Mouse (Mus musculus): Measurements from ENCODE around the gene Zc3h12a.

Gene Zc3h12a

DNA sequence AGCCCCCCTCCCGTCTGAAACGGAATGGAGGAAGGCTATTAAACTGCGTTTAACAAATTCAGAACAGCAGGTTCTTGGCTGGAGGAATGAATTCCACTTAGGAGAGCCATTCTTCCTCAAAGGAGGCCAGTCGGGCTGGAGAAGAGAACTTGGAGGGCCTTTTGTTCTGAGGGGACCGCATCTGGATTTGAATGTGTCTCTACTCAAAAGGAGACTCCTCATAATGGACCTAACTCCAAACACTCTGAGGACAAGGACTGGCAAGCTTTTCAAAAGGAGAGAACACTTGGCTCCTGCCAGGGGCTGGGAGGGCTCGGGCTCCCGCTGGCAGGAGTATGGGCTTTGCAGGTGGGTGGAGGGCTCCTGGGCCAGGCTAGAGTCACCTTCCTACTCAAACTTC, 17.0 kb upstream of the Zc3h12a start:
- no peak for DNase-seq

DNA sequence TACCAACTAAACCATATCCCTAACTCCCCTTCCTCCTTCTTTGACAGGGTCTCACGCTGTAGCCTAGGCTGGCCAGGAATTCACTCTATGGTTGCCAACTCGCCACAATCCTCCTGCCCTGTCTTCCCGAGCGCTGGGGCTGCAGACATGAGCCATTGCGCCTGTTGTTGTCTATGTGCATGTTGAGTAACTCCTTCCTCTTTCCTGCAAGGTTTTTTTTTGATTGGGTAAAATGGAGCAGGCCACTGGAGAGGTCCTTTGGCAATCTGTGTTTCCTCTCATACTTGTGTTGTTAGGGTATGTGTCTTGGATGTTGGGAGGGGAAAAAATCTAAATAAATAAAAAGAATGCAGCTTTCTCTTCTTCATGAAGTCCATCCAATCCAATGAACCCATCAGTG, 16.6 kb upstream of the Zc3h12a start:
- no peak for DNase-seq

DNA sequence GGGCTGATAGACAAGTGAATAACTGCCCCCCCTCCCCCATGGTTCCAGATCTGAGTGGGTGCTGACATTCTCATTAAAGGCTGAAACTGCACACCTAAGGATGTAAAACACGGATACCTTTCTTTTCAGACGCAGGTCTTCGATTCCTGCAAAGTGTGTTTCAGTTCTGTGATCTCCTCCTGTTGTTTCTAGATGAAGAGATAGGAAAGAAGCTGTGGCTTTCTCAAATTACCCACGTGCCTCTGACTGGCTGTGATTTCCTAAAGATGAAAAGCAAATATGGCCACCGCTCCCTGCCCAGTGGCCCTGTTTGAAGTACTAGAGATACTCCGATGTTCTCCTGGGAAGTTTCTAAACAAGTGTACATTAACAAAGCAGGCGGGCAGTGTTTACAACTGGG, 10.7 kb upstream of the Zc3h12a start:
- DNase-seq, result no peak

DNA sequence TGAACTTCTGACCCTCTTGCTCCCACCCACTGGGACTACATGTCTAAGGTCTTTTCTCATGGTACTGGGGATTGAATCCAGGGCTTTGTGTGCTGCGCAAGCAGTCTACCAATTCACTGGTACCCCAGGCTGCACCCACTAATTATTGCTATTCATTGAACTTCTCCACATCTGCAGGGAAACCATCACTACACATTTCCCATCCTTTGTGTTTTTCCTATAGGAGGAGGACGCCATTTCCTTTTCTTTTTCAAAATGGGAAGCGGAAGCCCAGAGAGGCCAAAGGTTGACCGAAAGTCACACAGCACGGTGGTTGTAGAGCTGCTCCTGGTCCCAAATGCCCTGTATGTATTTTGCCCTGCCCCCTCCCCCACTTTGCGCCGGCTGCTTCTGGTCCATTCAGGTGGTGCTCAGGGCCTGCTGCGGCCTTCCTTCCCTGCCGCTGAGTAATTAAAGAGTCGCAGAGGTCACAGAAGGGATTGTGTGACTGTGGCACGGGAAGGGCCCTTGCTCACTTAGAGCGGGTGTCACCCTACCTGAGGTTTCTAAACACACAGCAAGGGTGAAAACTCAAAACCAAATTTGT, 8.8 kb upstream of the Zc3h12a start:
- no peak for DNase-seq

DNA sequence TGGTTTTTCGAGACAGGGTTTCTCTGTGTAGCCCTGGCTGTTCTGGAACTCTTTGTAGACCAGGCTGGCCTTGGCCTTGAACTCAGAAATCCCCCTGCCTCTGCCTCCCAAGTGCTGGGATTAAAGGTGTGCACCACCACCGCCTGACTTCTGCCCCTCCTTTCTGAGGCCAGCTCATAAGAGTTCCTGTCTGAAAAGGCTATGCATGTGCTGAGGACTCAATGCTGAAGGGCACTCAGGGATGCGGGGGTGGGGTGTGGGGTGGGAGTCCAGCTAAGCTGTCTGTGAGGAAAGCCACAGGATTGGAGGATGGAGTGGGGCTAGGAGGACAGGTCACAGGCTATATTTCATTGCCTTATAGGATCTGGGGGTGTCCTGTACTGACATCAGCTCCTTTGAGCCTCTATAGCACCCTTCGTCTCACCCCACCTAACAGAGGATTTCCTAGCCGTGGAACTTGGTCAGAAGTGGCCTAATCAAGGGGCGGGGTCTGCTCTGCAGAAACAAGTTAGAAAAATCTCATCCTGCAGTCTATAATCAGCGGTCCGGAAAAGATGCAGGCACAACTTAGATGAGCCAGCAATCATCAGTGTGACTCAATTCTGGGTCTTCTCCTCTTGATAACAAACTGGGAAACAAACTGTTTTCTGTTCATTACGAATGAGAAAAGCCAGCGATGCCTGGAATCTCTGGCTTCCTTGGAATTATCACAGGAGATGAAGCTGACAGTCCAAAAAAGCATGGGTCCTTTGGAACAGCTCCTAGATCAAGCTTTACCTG, 7.6 kb upstream of the Zc3h12a start:
- DNase-seq, result no peak

DNA sequence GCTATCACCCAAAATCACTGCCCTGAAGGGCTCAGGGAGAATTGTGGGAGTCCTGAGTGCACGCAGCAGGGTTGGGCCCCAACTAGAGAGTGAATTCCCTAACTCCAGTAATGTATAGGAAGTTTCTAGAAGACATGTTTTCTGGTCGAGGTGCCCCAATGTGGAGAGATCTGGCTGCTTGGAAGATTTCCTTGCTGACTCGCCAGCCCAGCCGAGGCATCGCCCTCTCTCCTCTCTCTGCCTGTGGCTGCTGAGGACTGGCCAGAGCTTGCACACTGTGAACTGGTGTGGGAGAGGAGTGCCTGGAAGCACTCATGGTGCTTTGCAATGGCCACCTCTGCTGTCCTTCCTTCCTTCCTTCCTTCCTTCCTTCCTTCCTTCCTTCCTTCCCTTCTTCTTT, 7.0 kb upstream of the Zc3h12a start:
- no peak for DNase-seq

DNA sequence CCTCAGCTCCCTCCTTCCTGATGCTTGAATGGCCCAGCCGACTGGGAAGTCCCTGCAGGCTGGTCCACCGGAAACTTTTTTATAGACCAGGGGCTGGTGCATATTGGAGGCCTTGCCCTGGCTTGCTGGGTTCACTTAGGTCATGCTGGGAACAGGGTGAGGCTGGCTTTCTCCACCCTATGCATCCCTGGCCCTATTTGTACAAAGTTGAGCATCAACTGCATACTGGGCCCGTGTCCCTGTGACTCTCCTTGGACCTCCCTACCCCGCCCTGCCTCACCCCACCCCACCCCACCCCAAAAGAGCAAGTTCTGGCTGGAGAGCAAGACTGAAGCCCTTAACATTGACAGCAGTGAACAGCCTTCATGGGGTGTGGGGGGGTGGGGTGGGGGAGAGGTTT, 6.6 kb upstream of the Zc3h12a start:
- no peak for DNase-seq

DNA sequence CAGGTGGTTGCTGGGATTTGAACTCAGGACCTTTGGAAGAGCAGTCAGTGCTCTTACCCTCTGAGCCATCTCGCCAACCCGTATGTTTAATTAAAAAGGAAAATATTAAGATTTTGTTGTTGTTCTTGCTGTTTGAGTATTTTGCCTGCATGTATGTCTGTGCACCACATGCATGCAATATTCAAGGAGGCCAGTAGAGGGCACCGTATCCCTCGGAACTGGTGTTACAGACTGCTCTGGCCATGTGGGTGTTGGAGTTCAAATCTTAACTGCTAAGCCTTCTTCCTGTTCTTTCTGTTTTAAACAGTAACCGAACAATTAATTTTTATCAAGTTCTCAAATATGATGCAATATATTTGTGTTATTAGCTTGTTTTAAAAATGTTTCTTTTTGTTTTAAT, 4.8 kb upstream of the Zc3h12a start:
- peak; percentile 71 for DNase-seq

DNA sequence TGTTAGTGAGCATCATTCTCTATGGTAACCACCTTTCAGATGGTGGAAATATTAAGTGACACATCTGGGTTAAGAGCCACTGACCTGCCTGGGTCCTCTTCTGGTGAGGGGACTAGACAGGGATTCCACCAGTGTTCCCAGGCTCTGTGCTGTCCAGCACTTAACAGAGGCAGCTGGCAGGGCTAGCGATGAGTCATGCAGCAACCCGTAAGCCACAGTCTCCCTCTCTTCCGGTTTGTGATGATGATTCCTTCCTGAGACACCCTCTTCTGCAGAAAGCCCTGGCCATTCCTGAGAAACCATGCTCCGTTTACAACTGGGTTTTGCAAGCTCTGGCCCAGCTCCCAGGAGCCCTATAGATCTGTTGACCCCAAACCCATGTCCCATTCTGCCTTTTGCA, 3.9 kb upstream of the Zc3h12a start:
- DNase-seq, result no peak

DNA sequence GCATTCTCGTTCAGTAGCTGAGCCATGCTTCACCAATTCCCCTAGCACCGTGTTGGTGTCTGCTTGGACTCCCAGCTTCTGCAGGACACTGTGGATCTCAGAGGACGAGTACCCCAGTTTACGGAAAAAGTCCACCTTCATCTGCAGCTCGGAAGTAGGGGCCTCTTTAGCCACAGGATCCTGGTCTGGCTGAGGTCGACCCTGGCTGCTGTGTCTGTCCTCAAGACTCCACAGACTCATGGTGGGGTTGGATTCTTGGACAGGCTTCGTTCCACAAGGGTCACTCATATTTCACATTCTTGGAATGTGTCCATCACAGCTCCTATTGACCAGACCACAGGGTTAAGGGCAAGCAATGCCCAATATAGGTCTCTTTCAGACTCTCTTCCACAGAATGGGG, 879 bp downstream of the Zc3h12a start:
- DNase-seq, result no peak

DNA sequence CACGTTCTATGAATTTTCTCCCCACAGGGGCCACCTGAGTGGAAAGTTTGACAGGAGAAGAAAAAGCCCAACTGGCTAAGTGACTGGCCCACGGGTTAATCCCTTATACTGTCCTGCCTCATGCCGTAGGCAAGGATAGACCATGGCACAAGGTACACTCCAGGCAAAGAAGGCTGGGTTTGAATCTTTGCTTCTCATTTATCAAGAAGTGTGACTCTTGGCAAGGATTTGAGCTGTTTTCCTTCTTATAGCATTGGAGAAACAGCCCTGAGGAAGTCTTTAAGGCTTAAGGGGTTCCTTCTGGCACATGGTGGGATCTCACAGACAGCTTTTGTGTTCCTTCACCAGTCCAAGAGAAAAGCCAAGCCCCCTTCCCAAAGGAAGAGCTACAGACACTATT, 1.5 kb downstream of the Zc3h12a start:
- no peak for DNase-seq

DNA sequence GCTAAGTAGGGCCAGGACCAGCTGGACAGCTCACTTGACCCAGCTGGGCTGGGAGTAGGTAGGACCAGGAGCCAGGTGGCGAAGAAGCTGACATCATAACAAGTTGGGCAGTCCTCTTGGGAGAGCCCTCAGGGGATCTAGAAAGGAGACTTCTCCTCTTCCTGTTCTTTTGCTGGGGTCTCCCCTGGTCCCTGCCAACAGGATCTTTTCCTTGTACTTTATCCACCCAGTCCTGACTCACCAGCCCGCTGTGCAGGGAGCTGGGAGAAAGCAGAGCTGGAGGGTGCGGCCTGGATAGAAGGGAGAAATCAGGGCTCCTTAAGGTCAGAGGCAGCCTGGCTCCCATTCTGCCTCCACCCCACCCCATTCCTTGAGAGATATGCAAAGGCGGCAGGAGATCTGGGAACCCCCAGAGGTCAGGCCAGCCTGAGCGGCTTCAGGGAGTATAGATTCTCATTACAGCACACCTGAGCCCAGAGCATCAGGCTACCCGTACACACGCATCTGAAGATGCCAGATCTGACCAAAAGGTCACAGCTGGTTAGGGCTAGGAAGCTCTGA, 2.2 kb downstream of the Zc3h12a start:
- DNase-seq, result no peak

DNA sequence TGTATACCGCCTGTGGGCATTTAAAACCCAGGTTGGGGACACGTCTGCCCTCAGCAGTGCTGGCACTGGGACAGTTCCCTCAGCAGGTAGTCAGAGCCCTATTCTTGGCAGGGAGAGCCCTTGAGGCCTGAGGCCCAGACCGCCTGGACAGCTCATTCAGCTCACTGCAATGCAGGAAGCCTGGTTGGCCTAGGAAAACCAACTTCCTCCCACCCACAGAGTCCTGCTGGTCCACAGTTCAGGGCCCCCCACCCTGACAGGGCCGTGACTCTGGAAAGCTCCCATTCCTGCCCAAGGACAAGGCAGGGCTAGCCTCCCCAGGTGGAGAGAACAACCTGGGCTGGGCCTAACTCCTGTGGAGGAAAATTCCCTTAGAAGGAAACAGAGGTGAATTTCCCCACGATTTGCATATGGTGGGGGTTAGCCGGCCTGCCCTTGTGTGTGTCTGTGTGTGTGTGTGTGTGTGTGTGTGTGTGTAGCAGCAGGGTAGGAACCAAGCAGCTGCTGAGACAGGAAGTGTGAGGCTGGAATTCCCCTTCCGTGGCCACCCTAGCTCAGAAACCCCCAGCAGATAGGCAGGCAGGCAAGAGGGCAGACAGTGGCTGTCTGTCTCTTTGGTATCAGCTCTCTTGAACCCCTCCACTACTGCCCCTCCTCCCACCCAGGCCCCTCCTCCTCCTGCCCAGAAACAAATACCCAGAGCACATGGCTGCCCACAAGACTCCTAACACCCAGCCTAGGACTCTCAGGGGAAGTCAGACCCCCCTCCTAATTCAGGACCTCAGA, 3.0 kb downstream of the Zc3h12a start:
- no peak for DNase-seq

DNA sequence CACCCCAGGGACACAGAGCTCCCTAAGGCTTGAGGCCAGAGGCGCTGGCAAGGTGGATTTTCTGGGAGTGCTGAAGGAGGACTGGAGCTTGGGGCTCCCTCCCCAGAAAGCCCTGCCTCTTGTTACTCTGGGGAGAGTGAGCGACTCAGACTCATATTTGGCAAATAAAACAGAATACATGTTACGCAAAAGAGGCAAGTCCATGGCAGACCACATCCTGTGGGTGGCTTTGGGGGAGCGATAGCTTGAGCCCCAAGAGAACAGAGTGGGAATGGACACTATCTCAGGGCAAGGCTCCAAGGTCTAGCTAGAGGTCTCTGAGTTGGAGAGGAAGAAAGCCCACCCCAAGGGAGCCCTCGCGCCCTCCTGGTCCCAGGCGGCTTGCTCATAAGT, 4.4 kb downstream of the Zc3h12a start:
- DNase-seq, result no peak

DNA sequence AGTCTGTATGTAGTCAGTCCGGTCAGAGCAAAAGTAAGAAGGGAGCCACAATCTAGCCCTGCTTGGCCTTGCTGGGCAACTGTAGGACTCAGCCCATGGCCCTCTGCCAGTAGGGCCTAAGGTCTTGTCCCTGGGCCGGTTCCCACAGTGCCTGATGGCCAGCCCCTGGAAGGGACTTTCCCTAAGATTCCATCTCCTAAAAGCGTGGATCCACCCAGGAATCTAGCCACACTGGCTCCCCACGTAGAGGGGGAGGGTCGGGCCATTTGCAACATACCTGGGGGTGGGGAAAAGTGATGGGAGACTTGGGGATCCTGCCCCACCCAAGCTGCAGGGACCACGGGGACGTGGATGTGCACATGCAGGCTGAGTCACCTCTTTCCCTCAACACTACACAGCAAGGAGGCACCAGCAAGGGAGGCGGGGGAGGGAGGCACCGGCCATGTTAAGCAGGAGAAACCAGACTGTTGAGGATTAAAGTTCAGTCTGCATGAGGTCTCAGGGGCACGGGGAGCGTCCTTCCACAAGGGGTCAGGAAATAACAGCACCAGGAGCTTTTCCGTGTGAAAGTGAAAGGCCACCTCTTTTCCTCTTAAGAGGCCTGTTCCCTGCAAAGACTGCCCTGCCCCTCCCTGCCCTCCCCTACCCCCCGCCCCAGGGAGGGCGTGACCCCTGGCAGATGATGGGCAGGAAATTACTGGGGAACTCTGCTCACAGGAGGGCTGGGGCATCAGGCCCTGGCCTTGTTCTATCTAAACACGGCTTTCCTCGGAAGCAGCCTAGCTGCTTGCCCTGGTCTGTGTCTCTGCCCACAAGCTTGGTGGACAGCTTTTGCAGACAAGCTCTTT, 5.0 kb downstream of the Zc3h12a start:
- no peak for DNase-seq

DNA sequence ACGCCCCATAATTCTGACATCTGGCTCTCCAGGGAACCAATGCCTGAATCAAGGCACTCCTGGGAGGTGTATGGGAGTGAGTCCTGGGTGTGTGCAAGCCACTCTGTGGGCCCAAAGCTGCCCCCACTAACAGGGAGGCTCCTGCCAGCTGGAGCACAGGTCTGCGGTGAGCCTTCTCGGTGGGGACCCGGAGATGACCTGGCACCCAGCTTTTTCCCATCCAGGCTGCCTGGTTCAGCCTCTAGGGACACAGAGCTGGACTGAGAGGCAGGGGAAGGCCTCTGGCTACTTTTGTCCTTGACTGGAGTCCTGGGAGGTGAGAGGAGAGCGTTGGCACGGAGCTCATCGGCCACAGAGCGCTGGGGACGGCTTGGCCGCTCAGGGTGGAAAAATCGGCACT, 7.9 kb downstream of the Zc3h12a start:
- DNase-seq, result no peak

DNA sequence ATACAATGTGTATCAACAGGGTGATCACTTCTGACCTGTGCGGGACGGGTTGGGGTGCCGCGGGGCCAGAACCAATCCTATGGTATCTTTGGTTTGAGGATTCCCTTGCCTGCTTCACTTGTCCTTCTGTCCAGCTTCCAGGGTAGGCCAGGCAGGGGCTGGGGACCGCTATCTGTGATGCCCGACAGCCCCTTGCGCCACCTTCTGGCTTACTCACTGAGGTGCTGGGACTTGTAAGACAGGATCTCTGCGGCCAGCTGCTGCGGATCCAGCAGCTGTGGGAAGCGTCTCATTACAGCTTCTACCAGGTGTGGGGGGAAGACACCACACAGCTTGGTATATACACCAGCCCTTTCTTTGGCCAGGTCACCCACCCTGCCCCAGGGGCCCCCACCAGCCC, 8.6 kb downstream of the Zc3h12a start:
- no peak for DNase-seq

DNA sequence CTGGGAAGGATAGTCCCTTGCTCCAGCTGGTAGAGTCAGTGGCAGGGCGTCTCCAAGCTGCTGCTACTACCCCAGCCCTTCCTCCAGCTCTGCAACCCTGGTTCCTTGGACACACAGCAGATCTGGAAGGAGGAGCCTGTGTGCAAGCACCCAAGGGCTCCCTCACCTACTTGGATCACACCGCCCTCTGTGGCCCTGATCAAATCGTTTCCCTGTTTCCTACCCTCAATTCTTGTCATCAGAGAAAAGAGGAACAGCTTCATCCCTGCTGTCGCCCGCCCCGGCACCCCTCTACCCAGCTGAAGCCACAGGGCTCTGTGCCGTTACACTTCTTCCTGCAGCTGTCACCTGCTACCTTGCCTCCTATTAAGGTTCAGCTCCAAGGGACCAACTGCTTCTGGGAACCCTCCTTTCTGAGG, 9.7 kb downstream of the Zc3h12a start:
- no peak for DNase-seq

DNA sequence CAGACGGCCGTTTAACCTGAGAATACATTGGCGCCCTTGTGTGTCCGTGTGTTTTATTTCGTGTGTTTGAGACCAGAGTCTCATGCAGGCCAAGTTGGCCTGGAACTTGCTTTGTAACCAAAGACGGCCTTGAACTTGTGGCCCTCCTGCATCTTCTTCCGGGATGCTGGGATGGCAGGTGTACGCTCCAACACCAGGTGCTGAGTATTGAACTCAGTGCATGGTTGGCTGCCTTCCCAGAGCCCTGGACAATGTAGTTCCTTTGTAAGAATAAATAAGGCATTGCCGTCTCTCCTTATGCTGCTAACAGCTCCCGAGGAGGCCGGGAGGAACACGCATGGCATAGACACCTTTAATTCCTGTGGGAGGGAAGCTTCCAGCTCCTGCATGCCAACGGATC, 10.7 kb downstream of the Zc3h12a start:
- no peak for DNase-seq

DNA sequence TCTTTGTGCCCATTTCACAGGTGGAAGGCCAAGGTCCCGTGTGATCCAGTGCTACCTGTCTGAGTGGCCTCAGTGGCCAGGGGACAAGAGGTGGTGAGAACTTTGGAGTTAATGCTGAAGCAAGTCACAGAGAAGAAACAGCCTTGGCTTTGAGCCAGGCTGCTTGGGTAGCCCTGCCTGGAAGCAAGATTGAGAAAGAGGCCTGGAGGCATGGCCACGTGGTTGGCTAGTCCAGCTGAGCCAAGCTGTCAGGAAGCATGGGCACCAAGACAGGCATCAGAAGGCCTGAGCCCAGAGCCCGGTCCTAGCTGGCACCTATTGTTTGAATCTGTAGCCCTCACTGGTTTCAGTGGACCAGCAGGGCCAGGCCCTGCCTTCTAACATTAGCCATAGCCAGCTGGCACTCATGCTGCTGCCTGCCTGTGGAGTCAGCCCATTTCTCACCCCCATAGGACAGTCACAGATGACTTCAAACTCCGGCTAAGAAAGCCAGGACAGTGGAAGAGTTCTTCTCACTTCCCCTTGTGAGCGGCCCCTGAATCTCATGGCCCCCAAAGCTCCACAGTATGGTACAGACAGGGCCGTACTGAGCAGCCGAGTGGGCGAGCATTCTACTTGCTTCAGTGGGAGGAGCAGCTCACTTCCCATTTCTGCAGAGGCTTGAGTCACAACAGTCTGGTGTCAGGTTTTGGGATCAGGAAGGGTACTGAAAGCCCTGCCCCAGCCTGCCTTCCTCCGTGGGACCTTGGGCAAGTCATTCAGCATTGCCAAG, 11.4 kb downstream of the Zc3h12a start:
- DNase-seq, result peak; percentile 60

DNA sequence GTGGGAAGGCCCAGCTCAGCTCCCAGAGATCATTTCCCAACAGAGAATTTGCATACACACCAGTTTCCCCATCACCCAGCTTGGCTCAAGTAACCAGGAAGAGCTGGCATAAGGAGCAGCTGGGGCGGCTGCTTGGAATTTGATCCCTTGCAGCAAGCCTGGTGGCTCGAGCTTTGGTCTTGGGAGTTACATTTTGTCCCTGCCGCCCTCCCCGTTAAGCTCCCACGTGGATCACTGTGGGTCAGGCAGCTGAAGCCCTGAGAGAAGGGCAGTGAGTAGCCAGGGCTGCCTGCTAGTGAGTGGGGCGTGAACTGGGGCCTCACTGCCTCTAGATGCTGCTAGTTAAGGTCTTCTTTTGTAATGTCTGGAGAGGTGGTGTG, 11.9 kb downstream of the Zc3h12a start:
- no peak for DNase-seq

DNA sequence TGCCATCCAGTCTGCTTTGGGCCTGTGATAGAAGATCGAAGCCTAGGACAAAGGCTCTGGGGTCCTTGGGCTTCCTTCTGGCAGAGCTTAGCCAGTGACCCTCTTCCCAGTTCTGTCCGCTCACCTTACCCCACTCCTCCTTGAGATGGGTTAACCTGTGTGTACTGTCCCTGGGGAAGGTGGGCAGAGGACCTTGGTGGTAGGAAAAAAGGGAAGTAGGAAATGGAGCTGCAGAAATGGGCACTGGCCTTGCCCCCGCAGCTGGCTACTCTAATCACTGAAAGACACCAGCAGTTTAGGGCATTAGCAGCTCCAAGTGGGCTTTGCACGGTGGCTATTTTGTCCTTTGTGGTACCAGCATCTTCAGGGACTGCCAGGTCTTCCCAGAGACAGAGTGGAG, 12.6 kb downstream of the Zc3h12a start:
- DNase-seq, result no peak

Data from right cerebral cortex, postnatal 14 days (tissue).